ENCODE assay signal across 14 mouse cellular contexts in genomic region chr14:100375218-100375983, GRCm38 (mm10).
DNase-seq lines count a peak whose midpoint lies in the region; ATAC-seq lines count a peak whose summit lies in the region.
"Had no signal": no experiment of that assay in that cellular context is flagged by ENCODE, and none has a peak within 500 bp of the region (broad histone marks: within the 10 kb centered on the region; RNA-seq: fewer than 3 reads in every experiment).

No protein-coding gene starts in this region.

- peak overlapping the region; percentile 61; the same call in 1 of the 2 replicates for H3K27ac ChIP-seq in forebrain, embryonic 14.5 days (ENCODE audit: low read depth, low read length)
- H3K27ac ChIP-seq in neural tube, embryonic 15.5 days (replicated peaks) = peak overlapping the region; percentile 63
- H3K27ac ChIP-seq: limb, embryonic 13.5 days; lung, embryonic 15.5 days had no signal

- no peaks in the 10 kb centered on the region for H3K27me3 ChIP-seq in forebrain, embryonic 14.5 days (replicated peaks; ENCODE audit: control insufficient read depth, insufficient read depth, low read length)
- H3K27me3 ChIP-seq in neural tube, embryonic 15.5 days (replicated peaks) = no peaks in the 10 kb centered on the region
- H3K27me3 ChIP-seq: limb, embryonic 13.5 days; lung, embryonic 15.5 days had no signal

- H3K36me3 ChIP-seq in forebrain, embryonic 14.5 days (ENCODE audit: control insufficient read depth, insufficient read depth, low read length) = no peaks in the 10 kb centered on the region
- no peaks in the 10 kb centered on the region for H3K36me3 ChIP-seq in neural tube, embryonic 15.5 days
- H3K36me3 ChIP-seq: limb, embryonic 13.5 days; lung, embryonic 15.5 days had no signal

- 15% methylated on average over 8 of the region's 8 CpGs for WGBS in forebrain, embryonic 14.5 days
- 21% methylated on average over 8 of the region's 8 CpGs for WGBS in neural tube, embryonic 15.5 days

- H3K9ac ChIP-seq in forebrain, embryonic 14.5 days (ENCODE audit: low read length) = no peak overlapping the region
- H3K9ac ChIP-seq in neural tube, embryonic 15.5 days (replicated peaks) = peak overlapping the region; percentile 23; the same call in 1 of the 2 replicates
- H3K9ac ChIP-seq: limb, embryonic 13.5 days; lung, embryonic 15.5 days had no signal

- no peaks in the 10 kb centered on the region for H3K4me1 ChIP-seq in forebrain, embryonic 14.5 days (ENCODE audit: control insufficient read depth, insufficient read depth, low read length)
- H3K4me1 ChIP-seq in neural tube, embryonic 15.5 days = peaks cover 6% of the 10 kb centered on the region; the same call in 1 of the 2 replicates
- H3K4me1 ChIP-seq: limb, embryonic 13.5 days; lung, embryonic 15.5 days had no signal

- no peak for DNase-seq in cerebellum, adult 9-11 months
- no peak for DNase-seq in forebrain, embryonic 14.5 days (ENCODE audit: low spot score)
- DNase-seq in mesoderm, embryonic 11.5 days (ENCODE audit: low read depth, low spot score) = peak; percentile 43
- no peak for DNase-seq in ovary, postnatal 36 days (ENCODE audit: low spot score)
- DNase-seq in thymus, postnatal 4 days = no peak
- DNase-seq in urinary bladder, postnatal 14 days (ENCODE audit: low spot score) = no peak
- DNase-seq: kidney, adult 2 months; thymus, adult 2 months had no signal

- H3K4me3 ChIP-seq in forebrain, embryonic 14.5 days (ENCODE audit: low read depth, low read length) = peak overlapping the region; percentile 5; the same call in 1 of the 2 replicates
- H3K4me3 ChIP-seq in neural tube, embryonic 15.5 days (replicated peaks) = peak overlapping the region; percentile 28
- H3K4me3 ChIP-seq: erythroblast, embryonic 14.5 days; limb, embryonic 13.5 days; lung, embryonic 15.5 days had no signal

- H3K4me2 ChIP-seq in forebrain, embryonic 14.5 days (ENCODE audit: low read length) = peak overlapping the region; percentile 42
- peak overlapping the region; percentile 56 for H3K4me2 ChIP-seq in neural tube, embryonic 15.5 days
- H3K4me2 ChIP-seq: heart, embryonic 11.5 days; limb, embryonic 13.5 days; lung, embryonic 15.5 days had no signal

- peak; percentile 31; the same call in 1 of the 2 replicates for ATAC-seq in cerebellum, adult (ENCODE audit: insufficient number of reproducible peaks, low FRiP score, low TSS enrichment)
- peak; percentile 78 for ATAC-seq in forebrain, embryonic 14.5 days
- peak; percentile 85 for ATAC-seq in neural tube, embryonic 15.5 days (ENCODE audit: low FRiP score)

- H3K9me3 ChIP-seq in forebrain, embryonic 14.5 days (replicated peaks; ENCODE audit: control insufficient read depth, low read length) = no peaks in the 10 kb centered on the region
- H3K9me3 ChIP-seq in neural tube, embryonic 15.5 days (replicated peaks) = no peaks in the 10 kb centered on the region
- H3K9me3 ChIP-seq: lung, embryonic 15.5 days had no signal

Comparison
In these comparisons a context has a peak if more than half of its experiments do, and no peak if none do; other contexts are left out.
1. ATAC-seq: peak in every context shown above with its lines; median percentile 85 in neural tube, embryonic 15.5 days; 78 in forebrain, embryonic 14.5 days; 31 in cerebellum, adult.